Mouse (Mus musculus) frontal cortex, postnatal 25 days (tissue): Measurements from ENCODE around the gene Dmxl2.

Experiments
- DNase-seq, 2 experiments: peaks; one replicate each; pipeline ENCODE4 v3.0.0; 2022; ENCODE audit warnings: low spot score in 2 of 2

The Dmxl2 gene

GRCm38 (mm10) chr9:54316363-54316762 is 185.1 kb downstream of the Dmxl2 start:
- DNase-seq: no peak
